Mouse (Mus musculus): ENCODE results near the gene Tmeff2. TPM values are rescaled to one million over a fixed set of nuclear protein-coding genes. Genes with fewer than 3 reads are reported as not detected.

Tmeff2 gene
- polyA plus RNA-seq, 1 experiment from 2014 or later: 87.2 TPM

Small RNAs within 50 kb of the gene (microRNA-seq; reads per million reads assigned to microRNA genes)
- not detected for gene Gm25736

Measured in midbrain, embryonic 16.5 days (tissue).